Mouse (Mus musculus) thymus, postnatal 14 days (tissue): ENCODE data around the gene Cxcr1.

Source experiments
- DNase-seq: peaks from one replicate; pipeline ENCODE4 v3.0.0; 2021

Gene Cxcr1

GRCm38 (mm10) chr1:74194445-74194844 lies at the start of gene Cxcr1:
Gene Cxcr1 (minus strand): TSS chr1:74194631.
- DNase-seq, result no peak

- DNase-seq, result no peak
Measured at GRCm38 (mm10) chr1:74240832-74241231, 46.4 kb upstream of the Cxcr1 start.

DNA sequence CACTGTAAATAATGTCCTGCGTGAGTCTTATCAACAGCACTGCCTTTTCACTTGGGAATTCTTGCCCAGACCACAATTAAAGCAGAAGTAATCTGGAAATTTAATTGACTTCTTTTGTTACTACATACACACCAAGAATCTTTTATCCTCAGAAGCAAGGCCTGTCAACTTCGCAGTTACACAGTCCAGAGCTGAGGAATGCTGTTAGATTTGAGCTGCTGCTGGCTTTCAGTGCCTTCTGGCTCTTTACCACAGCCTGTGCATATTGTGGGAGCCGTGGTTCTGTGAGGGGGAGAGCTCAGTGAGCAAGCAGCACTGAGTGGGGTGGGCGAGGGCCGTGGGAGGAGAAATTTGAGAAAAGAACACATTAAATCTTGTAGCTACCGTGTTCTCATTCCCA lies 45.9 kb upstream of the Cxcr1 start:
- DNase-seq, result no peak

DNA sequence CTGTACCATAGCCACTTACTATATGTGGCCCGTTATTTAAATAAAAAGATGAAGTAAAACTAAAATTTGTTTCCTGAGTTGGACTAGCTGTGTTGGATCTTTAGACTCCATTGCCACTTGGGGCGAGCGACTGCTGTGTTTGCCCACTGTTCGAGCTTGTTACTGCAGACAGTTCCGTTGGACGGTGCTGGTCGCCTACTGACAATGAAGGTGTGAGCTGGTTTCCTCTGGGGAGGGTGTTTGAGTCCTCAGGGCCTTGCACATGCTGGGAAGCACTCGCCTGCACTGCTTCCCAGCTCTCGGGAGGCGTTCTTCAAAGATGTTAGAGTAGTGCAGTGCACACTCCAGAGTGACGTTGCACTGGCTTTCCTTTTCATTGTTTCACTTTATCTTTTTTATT lies 45.2 kb upstream of the Cxcr1 start:
- DNase-seq, result peak; percentile 35

- no peak for DNase-seq
Measured at GRCm38 (mm10) chr1:74239162-74239561, 44.7 kb upstream of the Cxcr1 start.

GRCm38 (mm10) chr1:74238136-74238535 lies 43.7 kb upstream of the Cxcr1 start:
- no peak for DNase-seq

DNA sequence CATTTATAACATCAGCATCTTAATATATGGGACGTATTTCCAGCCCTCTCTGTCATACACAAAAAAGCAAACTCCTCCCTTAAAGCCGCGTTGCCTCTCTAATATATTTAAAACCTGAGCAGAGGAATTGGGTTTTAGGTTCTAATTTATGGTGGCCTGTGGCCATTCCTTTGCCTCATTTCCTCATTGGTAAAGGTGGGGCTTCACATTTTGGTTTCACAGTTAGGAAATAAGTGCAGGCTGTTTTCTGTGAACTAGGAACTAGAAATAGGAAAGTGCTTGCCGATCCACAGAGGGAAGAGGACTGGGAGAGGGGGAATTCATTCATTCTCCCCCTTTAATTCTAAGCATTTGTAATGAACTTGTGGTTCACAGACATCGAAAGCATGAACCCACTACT lies 43.2 kb upstream of the Cxcr1 start:
- DNase-seq, result no peak

GRCm38 (mm10) chr1:74236590-74237317 lies 42.3 kb upstream of the Cxcr1 start:
- peak; percentile 65 for DNase-seq

DNA sequence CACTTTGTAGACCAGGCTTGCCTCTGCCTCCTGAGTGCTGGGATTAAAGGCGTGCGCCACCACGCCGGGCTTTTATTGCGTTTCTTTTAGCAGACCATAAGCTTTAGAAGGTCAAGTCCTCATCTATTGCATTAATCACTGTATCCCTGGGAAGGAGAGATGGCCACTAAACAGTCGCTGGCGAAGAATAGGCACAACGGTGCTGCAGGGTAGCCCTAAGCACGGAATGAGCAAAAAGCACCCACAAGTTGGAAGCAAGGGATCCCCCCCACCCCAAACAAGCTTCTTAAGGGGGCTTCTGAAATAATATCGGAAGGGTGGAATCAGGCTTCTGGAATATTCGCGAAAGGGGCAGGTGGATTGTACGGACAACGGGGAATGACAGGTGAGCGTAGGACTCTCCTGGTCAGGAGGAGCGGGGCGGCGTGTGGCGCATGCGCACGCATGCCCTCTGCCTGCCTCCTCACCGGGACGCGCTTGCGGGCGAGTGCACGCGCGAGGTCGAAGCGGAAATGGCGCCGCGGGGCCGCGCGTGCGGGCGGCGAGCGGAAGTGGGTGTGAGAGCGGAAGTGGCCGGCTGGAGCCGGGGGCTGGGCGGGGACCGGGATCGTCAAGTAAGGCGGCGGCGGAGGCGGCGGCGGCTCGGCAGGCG lies 41.6 kb upstream of the Cxcr1 start, which contains the start of gene Arpc2:
Arpc2 (plus strand) TSS at position 147 of the 652 bp plus-strand sequence.
- DNase-seq, result peak; percentile 98

GRCm38 (mm10) chr1:74230992-74231391 lies 36.6 kb upstream of the Cxcr1 start:
- DNase-seq, result no peak

DNA sequence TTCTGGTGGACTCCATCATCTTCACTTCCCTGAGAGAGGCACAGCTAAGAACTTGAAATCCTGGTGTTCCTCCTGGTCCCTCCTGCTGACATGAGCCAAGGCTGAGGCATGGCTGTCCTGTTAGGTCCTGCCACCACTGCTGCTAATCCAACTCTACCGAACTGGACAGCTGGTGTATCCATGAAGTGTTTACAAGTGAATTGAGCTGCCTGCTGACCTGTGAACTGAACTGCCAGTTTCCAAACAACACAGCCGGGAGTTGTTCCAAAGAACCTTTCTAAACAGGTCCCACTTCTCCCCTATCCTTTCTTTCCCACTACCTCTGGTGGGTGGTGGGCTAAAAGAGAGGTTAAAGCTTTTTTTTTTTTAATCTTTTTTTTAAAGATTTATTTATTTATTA lies 35.5 kb upstream of the Cxcr1 start:
- DNase-seq, result no peak

GRCm38 (mm10) chr1:74227317-74227716 lies 32.9 kb upstream of the Cxcr1 start:
- peak; percentile 81 for DNase-seq

GRCm38 (mm10) chr1:74219922-74220321 lies 25.5 kb upstream of the Cxcr1 start:
- no peak for DNase-seq

- no peak for DNase-seq
Measured at GRCm38 (mm10) chr1:74208941-74209340, 14.5 kb upstream of the Cxcr1 start.

DNA sequence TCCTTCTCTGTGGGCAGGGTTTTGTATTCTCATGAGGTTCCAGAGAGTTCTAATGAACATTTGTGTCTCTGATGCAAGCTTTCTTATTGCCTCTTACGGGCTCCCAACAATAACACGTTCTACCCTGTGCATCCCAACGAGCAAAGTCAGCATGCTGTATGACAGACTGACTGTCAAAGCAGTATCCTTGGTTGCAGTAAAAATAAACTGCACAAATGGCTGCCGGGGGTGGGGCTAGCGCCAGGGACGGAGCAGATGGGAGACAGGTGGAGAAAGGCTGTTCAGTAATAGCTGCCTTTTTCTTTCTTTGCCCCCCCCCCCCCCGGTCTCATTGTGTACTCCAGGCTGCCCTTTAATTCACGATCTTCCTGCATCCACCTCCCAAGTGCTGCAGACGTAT lies 13.5 kb upstream of the Cxcr1 start:
- DNase-seq, result no peak

DNA sequence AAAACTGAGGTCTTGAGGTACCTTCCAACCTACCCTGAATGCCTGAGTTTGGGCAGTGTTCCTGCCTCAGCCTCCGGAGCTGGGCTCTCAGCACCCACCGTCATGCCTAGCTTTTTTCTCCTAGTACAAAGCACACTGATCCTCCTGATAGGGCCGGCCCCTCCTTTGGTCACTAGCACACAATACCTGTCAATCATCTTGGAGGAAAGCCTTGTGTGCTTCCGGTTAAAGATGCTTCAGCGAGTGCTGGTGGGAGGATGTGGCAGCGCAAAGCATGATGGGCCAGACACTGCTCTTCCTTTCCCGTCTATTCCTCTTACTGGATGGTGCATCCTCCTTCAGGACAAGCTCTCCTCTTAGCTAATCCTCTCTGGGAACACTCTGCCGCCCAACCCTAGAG lies 12.2 kb upstream of the Cxcr1 start:
- DNase-seq, result peak; percentile 14

GRCm38 (mm10) chr1:74205881-74206280 lies 11.4 kb upstream of the Cxcr1 start:
- peak; percentile 46 for DNase-seq

- DNase-seq, result no peak
Measured at GRCm38 (mm10) chr1:74203457-74203856, 9.0 kb upstream of the Cxcr1 start.

DNA sequence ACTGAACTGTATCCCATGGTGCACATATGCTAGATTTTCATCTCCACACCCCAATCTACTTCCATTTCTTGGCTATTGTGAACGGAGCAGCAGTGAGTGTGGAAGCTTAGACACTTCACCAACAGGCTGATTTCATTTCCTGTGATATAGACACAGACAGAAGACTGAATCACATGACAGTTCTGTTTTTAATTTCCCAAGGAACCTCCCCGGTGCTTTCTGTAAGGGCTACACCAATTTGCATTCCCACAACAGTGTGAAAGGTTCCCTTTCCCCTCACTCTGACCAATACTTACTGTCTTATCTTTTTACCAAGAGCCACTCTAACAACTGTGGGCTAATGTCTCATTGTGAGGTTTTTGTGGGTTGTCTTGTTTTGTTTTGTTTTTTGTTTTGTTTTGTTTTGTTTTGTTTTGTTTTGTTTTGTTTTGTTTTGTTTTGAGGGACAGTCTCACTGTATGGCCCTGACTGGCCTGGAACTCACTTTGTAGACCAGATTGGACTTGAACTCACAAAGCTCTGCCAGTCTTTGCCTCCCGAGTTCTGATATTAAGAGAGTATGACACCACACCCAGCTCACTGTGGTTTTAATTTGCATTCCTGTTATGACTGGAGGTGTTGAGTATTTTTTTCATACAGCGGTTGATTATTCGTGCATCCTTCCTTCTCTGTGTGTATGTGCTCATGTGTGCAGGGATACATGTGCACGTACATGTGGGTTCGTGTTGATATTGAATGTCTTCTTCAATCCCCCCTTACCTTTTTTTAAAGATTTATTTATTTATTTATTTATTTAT lies 6.8 kb upstream of the Cxcr1 start:
- no peak for DNase-seq

DNA sequence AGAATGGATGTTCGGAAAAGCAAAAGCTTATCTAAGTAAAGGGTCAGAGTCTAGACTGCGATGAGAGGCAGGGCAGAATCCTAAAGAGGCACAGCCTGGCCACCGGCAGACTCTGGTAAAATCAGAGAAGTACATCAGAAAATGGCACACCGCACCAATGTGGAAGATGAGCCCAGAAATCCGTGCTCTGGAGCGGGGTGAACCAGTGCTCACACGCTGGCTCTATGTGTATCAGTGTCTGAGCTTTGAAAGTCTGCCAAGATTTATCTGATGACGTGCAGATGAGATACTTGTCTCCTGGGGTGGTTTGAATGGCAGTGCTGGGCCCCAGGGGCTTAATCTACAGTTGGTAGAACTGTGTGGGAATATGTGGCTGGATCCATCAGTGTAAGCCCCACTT lies 4.6 kb upstream of the Cxcr1 start:
- no peak for DNase-seq

DNA sequence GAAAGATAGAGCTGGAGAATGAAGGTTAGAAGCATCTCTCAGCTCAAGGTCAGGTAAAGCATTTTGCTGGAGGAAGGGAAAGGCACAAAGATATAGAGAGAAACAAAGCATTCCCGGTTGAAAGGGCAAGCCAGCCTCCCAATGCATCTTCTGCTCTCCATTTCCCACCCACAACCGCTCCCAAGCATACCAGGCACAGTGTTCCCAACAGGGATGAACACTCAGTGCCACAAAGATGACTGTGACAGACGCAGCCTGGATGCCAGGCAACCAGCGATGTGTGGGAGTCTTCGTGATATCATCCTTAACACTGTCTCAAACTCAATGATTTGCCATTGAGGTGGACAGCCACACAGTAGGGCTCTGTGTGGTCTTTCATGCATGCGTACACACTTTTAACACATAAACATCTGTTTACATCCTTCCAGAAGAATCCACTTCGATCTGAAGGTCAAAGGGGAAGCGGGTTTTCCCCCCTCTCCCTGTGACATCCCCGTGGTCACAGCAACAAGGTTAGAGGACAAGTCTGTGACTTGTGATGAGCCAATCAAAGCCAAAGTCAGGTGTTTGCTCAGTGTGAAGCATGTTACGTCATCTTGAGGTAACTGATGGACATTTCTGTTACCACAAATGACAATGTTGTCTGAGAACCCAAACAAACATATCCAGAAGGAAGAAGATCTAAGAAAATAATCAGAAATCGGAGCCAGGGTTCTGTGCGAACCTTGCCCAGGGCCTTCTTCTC lies 3.5 kb upstream of the Cxcr1 start:
- DNase-seq, result no peak

DNA sequence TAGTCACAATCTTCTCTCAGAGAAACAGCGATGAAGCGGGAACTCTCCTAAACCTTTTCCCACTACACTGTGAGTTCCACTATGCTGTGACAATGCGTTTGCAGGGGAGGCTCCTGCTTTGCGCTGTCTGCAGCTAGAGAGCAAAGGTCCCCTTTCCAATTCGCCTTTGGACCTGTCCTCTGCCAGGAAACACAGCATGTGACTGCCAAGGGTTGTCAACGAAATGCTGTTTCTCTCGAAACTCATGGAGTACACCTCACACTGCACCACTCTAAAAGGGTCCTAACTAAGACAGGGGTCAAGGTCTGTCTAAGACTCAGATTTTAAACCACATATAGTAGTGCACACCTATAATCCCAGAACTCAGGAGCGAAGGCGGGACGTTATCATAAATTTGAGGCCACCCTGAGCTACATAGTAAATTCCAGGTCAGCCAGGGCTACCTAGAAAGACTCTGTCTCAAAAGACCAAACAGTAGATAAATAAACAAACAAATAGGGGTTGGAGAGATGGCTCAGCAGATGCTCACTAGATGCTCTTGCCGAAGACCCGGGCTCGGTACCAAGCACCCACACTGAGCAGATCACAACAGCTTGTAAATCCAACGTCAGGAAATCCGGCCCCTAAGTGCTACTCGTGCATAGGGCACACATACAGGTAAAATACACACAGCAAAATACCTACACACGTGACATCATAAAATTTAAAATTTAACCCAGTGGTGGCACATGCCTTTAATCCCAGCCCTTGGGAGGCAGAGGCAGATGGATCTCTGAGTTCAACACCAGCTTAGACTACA lies 2.4 kb upstream of the Cxcr1 start:
- no peak for DNase-seq
